Mouse (Mus musculus): ENCODE data around the gene Sfi1. TPM values are rescaled to one million over a fixed set of nuclear protein-coding genes. Genes with fewer than 3 reads are reported as not detected.
A peak's percentile ranks its signal among the peaks of the same experiment; 100 is the strongest.
"Not testable (repeated sequence)": the region's sequence is repeated elsewhere in the genome, so short reads cannot be mapped to it uniquely, and the experiment has no call there.

Gene Sfi1
- total RNA-seq, 4 experiments from 2014 or later = 64.1 to 80.1 (median 68.9) TPM

- peak; percentile 53 to 78 for DNase-seq (ENCODE audit: low spot score in 2 of 2)
Measured at GRCm38 (mm10) chr11:3173425-3174318, 19.6 kb downstream of the Sfi1 start.

GRCm38 (mm10) chr11:3172526-3172925 is 20.7 kb downstream of the Sfi1 start:
- DNase-seq (ENCODE audit: low spot score in 2 of 2) = not testable (repeated sequence)

GRCm38 (mm10) chr11:3171931-3172330 is 21.3 kb downstream of the Sfi1 start:
- DNase-seq (ENCODE audit: low spot score in 2 of 2) = peak in 1 of 2 experiments; percentile 64

- DNase-seq (ENCODE audit: low spot score in 2 of 2) = peak in 1 of 2 experiments; percentile 49
Measured at GRCm38 (mm10) chr11:3169042-3169441, 24.2 kb downstream of the Sfi1 start.

GRCm38 (mm10) chr11:3167571-3168001 is 25.7 kb downstream of the Sfi1 start:
- peak; percentile 44 to 69 for DNase-seq (ENCODE audit: low spot score in 2 of 2)

GRCm38 (mm10) chr11:3167129-3167528 is 26.1 kb downstream of the Sfi1 start:
- DNase-seq (ENCODE audit: low spot score in 2 of 2) = not testable (repeated sequence)

GRCm38 (mm10) chr11:3166321-3166720 is 26.9 kb downstream of the Sfi1 start:
- DNase-seq (ENCODE audit: low spot score in 2 of 2) = not testable (repeated sequence)

GRCm38 (mm10) chr11:3165210-3165782 is 28.0 kb downstream of the Sfi1 start:
- not testable (repeated sequence) for DNase-seq (ENCODE audit: low spot score in 2 of 2)

- not testable (repeated sequence) for DNase-seq (ENCODE audit: low spot score in 2 of 2)
Measured at GRCm38 (mm10) chr11:3163661-3164060, 29.6 kb downstream of the Sfi1 start.

- not testable (repeated sequence) for DNase-seq (ENCODE audit: low spot score in 2 of 2)
Measured at GRCm38 (mm10) chr11:3163122-3163521, 30.1 kb downstream of the Sfi1 start.

GRCm38 (mm10) chr11:3162236-3162897 is 30.9 kb downstream of the Sfi1 start:
- DNase-seq (ENCODE audit: low spot score in 2 of 2) = peak; percentile 68 to 81

- DNase-seq (ENCODE audit: low spot score in 2 of 2) = peak in 1 of 2 experiments; percentile 66
Measured at GRCm38 (mm10) chr11:3161370-3161769, 31.9 kb downstream of the Sfi1 start.

- DNase-seq (ENCODE audit: low spot score in 2 of 2) = not testable (repeated sequence)
Measured at GRCm38 (mm10) chr11:3158800-3159199, 34.5 kb downstream of the Sfi1 start.

GRCm38 (mm10) chr11:3157996-3158395 is 35.3 kb downstream of the Sfi1 start:
- not testable (repeated sequence) for DNase-seq (ENCODE audit: low spot score in 2 of 2)

GRCm38 (mm10) chr11:3156991-3157390 is 36.3 kb downstream of the Sfi1 start:
- not testable (repeated sequence) for DNase-seq (ENCODE audit: low spot score in 2 of 2)

GRCm38 (mm10) chr11:3153666-3154397 is 39.4 kb downstream of the Sfi1 start:
- peak; percentile 60 to 74 for DNase-seq (ENCODE audit: low spot score in 2 of 2)

GRCm38 (mm10) chr11:3151358-3151757 is 41.9 kb downstream of the Sfi1 start:
- DNase-seq (ENCODE audit: low spot score in 2 of 2) = not testable (repeated sequence)

GRCm38 (mm10) chr11:3150677-3151003 is 42.6 kb downstream of the Sfi1 start:
- DNase-seq (ENCODE audit: low spot score in 2 of 2) = not testable (repeated sequence)

- DNase-seq (ENCODE audit: low spot score in 2 of 2) = peak in 1 of 2 experiments; percentile 61
Measured at GRCm38 (mm10) chr11:3150003-3150676, 43.1 kb downstream of the Sfi1 start.

- not testable (repeated sequence) for DNase-seq (ENCODE audit: low spot score in 2 of 2)
Measured at GRCm38 (mm10) chr11:3149471-3149870, 43.8 kb downstream of the Sfi1 start.

GRCm38 (mm10) chr11:3146806-3147205 is 46.5 kb downstream of the Sfi1 start:
- DNase-seq (ENCODE audit: low spot score in 2 of 2) = not testable (repeated sequence)

Data from left cerebral cortex, adult 8-10 months (tissue).